Mouse (Mus musculus): ENCODE results near the gene Accs.

The Accs gene

DNA sequence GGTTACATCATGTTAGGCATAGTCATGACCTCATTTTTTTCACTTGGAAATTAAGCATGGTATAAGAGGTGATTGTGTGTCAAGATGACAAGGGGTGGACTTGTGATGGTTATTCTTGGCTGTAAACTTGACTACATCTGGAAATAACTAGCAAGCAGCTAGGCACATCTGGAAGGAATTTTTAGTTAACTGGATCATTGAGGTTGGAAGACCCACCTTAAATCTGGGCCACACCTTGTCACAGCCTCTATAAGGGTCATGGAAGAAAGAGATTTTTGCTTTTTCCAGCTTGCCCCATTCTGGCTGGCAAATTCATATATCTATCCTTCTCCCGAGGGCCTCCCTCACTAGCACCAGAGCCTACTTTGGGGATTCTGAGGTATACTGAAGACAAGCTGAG lies 1.6 kb upstream of the Accs start:
- DNase-seq (ENCODE audit: low spot score): no peak

DNA sequence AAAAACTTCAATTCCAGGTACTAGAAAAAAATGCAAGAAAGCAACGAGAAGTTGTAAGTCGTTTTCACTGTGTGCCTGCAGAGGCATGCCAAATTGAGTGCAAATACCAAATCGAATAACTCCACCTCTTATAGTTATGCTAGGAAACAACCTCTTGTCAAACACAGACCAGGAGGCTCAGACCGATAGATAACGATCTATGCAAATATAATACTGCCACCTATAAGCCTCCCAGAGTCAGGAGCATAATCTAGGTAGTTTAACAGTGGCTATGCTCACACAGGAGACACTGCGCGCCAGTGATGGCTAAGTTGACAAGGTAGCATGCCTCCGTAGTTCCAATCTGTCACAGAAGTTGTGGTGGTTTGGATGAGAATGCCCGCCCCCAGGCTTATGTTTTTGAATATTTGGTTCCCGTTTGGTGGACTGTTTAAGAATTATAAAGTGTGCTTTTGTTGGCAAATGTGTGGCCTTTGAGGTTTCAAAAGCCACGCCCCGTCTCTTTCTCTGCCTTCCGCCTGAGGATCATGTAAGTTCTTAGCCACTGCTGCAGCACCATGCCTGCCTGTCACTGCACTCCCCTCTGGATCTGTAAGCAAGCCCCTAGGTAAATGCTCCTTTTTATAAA lies 688 bp upstream of the Accs start:
- DNase-seq (ENCODE audit: low spot score): no peak

- no peak for DNase-seq (ENCODE audit: low spot score)
Measured at GRCm38 (mm10) chr2:93841349-93841748, 8.4 kb downstream of the Accs start.

- no peak for DNase-seq (ENCODE audit: low spot score)
Measured at GRCm38 (mm10) chr2:93840109-93840508, 9.6 kb downstream of the Accs start.

- DNase-seq (ENCODE audit: low spot score): no peak
Measured at GRCm38 (mm10) chr2:93838931-93839330, 10.8 kb downstream of the Accs start.

DNA sequence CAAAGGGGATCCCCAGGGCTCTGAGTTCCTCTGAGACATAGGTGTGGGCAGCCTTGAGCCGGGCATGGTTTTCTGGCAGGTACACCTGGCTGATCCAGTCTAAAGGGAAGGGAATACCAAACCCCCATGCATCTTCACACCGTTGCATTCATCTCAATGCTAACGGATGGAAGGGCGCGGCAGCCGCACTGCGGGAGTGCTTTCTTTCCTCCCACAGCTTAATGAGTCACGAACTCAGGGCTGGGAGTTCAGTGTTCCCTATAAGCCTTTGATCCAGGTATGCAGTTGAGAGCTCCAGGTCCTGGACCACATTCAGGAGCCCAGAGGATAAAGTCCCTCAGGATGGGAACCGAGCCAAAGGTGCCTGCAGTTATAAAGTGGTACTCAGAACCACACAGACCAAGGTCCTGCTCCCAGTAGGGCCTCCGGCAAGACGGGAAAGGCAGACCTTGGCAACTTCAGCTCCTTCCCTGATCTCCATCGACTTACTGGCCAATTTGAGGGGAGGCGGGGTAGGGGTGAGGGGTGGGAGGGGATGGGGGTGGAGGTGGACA lies 13.4 kb downstream of the Accs start:
- DNase-seq (ENCODE audit: low spot score): no peak

- DNase-seq (ENCODE audit: low spot score): no peak
Measured at GRCm38 (mm10) chr2:93835596-93835995, 14.1 kb downstream of the Accs start.

GRCm38 (mm10) chr2:93823519-93823918 lies 26.2 kb downstream of the Accs start:
- peak; percentile 98 for DNase-seq (ENCODE audit: low spot score)

DNA sequence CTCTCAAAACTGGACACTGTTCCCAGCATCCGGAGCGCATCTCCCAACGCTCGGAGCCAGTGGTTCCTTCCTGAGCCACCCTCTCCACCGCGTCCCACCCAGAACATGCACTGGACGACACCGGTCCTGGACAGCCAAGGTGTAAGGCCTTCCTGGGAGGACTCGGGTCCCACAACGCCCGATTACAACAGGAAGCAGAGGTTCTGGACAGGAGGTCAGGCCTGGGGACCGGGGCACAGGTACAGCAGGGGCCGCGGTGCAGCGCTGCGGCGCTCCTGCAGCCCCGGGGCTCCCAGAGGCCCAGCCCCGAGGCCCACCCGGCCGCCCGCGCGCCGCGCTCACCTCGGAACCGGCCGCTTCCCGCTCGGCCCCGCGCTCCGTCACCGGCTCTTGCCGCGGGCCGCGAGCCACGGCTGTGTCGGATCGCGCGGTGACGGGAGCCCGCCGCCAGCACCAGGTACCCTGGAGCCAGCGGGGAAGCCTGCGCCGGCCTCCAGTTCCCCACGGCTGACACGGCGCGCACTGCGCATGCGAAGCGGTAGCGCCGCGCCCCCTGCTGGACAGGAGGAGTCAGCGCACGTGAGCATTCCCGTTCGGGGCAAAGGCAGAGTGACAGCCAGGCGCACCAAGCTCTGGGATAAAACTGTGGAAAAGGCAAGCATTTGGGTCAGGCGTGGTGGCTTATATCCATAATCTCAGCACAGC lies 27.5 kb downstream of the Accs start, which contains the start of gene Ext2:
Gene Ext2 (minus strand): TSS at position 524 of the 705 bp plus-strand sequence.
- peak; percentile 95 for DNase-seq (ENCODE audit: low spot score)

GRCm38 (mm10) chr2:93817791-93818190 lies 32.0 kb downstream of the Accs start:
- DNase-seq (ENCODE audit: low spot score): no peak

DNA sequence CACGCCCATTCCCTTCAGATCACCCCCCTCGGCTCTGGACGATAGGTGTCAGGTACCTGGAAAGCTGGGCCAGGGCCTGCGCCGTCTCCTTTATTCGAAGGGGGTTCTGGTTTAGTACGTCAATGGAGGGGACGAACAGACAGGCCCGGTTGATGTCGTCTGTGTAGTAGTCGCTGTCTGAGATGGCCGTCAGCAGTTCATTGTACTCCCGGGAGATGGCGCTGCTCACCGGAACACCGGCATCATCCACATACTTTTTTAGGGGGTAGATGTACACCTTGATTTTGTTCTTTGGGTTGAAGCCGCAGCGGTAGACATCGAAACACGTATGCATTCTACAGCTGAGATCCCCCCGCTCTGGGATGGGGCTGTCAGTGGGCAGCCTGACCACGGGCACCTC lies 36.4 kb downstream of the Accs start:
- DNase-seq (ENCODE audit: low spot score): no peak

GRCm38 (mm10) chr2:93811812-93812211 lies 37.9 kb downstream of the Accs start:
- DNase-seq (ENCODE audit: low spot score): peak; percentile 83

DNA sequence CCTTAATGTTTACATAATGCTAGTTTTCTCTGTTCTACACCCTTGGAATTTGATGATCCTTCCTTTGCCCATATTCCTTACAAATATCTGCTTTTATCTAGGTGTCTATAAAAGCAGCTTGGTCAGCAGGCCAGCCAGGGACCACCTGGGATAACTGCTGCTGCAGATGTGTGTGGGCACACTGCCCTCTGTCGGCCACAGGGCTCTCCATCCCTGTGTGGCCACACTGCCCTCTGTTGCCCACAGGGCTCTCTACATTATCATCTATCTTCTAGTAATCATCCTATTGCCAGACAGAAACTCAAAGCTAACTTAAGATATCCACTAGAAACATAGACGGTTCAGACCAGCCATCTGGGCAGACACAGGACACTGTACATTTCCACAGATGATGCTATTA lies 39.8 kb downstream of the Accs start:
- peak; percentile 68 for DNase-seq (ENCODE audit: low spot score)

- DNase-seq (ENCODE audit: low spot score): no peak
Measured at GRCm38 (mm10) chr2:93808071-93808470, 41.7 kb downstream of the Accs start.

GRCm38 (mm10) chr2:93807440-93807839 lies 42.3 kb downstream of the Accs start:
- no peak for DNase-seq (ENCODE audit: low spot score)

- no peak for DNase-seq (ENCODE audit: low spot score)
Measured at GRCm38 (mm10) chr2:93806487-93807201, 43.1 kb downstream of the Accs start.

DNA sequence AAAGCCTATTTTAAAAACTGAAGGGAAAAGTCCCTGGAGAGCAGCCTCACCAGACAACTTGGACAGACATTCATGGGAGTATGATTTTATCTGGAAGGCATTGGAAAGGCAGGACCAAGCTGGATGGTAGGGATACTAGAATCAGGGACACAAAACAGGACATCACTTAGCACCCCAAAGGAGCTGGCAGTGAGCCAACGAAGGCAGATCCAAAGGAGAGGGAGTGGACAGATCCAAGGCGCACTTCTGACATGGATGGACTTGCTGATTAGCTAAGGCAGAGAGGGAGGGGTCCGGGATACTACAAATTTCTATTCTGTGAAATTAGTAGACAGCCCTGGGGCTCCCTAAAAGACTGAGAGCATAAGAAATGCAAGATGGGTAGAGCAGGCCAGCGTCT lies 44.2 kb downstream of the Accs start:
- no peak for DNase-seq (ENCODE audit: low spot score)

GRCm38 (mm10) chr2:93805066-93805465 lies 44.7 kb downstream of the Accs start:
- no peak for DNase-seq (ENCODE audit: low spot score)

DNA sequence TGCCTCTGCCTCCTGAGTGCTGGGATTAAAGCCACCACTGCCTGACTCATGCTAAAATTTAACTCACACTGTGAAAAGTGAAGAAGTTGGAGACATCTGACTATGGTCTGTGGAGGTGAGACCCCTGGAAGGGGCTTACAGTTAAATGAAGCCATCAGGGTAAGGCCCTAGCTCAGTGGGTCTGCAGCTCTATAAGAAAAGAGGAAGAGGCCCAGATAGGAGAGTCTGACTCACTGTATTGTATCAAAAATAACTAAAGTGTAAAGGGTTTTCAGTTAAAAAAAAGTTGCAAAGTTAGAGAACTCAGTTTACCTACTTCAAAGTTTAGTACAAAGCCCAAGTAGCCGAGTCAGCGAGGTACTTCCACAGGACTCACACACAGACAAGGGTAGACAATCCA lies 46.8 kb downstream of the Accs start:
- DNase-seq (ENCODE audit: low spot score): no peak

GRCm38 (mm10) chr2:93801097-93801496 lies 48.6 kb downstream of the Accs start:
- no peak for DNase-seq (ENCODE audit: low spot score)

GRCm38 (mm10) chr2:93797162-93797795 lies 52.5 kb downstream of the Accs start:
- DNase-seq (ENCODE audit: low spot score): no peak

DNA sequence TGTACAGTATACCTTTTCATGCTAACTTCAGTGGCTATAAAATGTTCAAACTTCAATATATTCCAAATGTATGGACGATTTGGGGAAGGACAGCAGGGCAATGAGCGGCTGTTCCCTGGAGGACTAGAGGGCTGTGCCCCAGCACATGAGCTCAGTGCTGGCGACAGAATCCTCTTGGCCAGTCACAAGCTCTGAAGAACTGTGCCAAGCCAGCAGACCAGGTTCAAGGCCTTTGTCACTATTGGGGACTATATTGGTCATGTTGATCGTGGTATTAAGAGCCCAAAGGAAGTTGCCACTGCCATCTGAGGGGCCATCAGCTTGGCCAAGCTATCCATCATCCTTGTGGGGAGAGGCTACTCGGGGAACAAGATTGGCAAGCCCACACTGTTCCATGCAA lies 55.4 kb downstream of the Accs start:
- DNase-seq (ENCODE audit: low spot score): no peak

All from embryo, embryonic 10 days (tissue).